Mouse (Mus musculus) B cell, adult 62 days (primary cell): ENCODE data around the gene Tmc2. TPM values are rescaled to one million over a fixed set of nuclear protein-coding genes. Genes with fewer than 3 reads are reported as not detected.

ENCODE experiments used
- total RNA-seq: library from RNA; stranded (reverse); gene quantifications from 4 replicates; pipeline ENCODE4 v1.2.4, GENCODE M21; 2023

The Tmc2 gene
- not detected in 4 replicates for total RNA-seq

DNA sequence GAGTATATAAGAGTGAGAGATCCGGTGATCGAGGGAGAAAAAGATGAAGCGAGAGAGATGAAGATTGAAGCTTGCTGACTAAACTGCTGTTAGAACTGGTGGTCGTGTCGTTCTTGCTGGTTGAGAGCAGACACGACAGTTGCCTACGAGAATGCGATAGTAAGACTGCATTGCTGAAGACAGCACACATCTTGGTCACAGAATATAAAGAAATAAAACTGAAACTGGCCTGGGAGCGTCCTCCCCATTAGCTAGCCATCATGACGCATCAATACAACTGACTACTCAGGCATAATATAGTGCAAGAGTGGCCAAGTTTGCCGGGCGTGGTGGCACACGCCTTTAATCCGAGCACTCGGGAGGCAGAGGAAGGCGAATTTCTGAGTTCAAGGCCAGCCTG is at the start of gene Tmc2:
Gene Tmc2 (plus strand): TSS at position 301 of the 400 bp plus-strand sequence.

DNA sequence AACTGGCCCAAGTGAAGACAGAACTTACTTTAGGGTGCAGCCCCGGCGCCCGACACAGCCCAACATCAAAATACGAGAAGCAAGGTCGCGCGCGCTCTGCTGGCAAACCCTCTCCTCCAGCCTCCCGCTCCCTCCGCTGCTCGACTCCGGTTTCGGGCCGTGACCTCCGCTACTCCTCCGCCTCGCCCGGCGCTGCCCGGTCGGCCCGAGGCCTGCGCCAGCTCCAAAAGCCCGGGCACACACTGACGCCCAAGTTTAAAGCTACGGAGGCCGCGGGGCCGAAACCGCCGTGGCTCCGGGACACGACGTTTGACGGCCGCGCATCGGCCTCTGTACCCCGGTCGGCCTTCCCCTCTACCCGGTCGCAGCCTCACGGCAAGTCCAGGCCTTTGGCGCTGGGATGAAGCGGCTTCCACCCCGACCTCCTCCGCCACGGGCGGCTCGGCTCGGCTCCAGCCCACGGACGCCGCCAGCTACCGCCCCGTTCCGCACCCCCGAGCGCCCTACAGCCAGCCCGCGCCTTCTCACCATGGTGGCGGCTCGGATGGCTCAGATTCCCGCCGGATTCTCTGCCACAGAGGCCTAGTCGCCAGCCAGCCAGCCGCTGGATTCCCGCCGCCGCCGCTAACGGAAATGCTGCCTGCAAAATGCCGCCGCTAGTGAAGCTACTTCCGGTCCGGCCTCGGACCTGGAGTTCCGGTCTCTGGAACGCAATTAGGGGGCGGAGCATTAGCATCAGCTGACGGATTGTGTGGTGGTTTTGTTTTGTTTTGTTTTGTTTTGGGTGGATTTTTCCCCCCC is 16.1 kb upstream of the Tmc2 start, which contains the start of gene Snrpb:
Gene Snrpb (minus strand): TSS at position 698 of the 801 bp plus-strand sequence.

DNA sequence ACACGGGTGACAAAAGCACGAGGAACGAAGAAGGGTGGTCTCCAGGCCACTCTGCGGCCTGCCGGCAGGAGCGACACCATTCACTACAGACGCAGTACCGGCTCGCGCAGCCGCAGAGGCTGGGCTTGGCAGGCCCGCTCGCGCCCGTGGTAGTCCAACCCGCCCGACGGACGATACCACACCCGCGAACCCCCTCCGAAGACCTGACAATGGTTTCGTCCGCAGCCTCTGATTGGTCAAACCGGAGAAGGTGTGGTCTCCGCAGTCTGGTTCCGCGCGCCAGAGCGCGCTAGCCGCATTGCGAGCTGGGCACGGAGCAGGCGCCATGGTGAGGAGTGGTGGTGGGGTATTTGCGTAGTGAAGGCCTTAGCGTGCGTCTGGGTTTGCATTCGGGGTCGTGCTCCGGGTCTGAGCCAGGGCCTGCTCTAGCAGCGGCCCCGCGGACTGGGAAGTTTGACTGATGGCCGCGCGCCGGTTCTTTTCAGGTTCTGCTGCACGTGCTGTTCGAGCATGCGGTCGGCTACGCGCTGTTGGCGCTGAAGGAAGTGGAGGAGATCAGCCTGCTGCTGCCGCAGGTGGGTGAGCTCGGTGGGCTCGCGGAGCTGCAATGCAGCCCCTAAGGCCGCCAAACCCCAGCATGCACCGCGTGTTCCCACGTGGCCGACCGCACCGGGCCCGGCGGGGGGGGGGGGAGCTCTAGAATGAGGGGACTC is 79.3 kb downstream of the Tmc2 start, which contains the start of gene Nop56:
Gene Nop56 (plus strand): TSS at position 282 of the 713 bp plus-strand sequence.

DNA sequence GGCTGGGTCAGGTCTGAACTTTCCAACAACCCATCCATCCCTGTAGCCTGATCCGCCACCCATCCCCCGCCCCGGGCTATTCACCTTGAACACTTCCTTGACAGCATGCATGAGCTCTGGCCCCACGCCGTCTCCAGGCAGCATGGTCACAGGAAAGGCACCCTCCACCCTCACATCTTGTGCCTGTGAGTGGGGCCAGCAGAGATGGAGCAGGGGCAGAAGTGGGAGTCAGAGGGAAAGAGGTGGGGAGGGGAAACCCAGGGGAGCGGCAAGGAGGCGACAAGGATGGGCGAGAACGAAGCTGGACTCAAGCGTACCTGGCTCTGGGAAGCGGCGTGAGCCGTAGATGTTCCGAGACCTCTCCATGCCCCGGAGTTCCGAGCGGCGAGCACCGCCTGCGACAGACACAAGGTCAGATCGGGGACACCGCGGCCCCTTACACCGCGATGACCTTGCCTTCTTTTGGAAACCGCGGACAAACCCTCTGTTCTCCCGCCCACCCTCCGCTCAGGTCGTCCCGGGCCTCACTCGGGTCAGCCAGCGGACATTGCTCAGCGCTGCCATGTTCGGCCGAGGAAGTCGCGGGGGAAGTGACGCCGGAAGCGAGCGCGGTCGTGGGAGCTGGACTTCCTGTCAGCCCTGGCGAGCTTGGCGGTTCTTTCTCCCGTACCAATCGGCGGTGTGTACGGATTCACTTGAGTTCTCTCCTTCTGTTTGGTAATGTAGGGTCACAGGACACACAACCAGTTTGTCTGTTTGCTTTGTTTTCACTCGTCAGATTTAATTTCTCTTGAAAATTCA is 89.1 kb downstream of the Tmc2 start, which contains the start of gene Idh3b:
Gene Idh3b (minus strand): TSS at position 694 of the 801 bp plus-strand sequence.

DNA sequence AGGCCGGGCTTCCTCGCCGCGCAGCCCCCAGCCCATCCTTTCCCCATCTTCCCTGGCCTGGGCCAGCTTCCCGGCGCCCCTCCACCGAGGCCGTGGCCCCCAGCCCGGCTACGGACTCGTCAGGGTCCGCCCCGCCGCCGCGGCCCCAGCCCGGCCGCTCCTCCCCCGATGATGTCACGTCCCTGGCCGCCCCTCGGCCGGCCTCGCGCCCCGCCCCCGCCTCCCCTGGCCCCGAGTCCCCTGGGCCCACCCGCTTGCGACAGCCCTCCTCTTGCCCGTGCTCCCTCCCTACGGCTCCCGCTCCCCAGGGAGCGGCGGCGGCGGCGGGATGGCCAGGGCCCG is 99.9 kb downstream of the Tmc2 start, which contains the start of gene Ebf4:
Gene Ebf4 (plus strand): TSS at position 234 of the 342 bp plus-strand sequence.

Other genes starting within 250 kb of the Tmc2 start
- gene Tgm3, start 182.8 kb upstream of the Tmc2 start, total RNA-seq = not detected in 4 replicates
- not detected in 4 replicates for gene Tgm6, start 82.8 kb upstream of the Tmc2 start, total RNA-seq
- 170 to 185 TPM (median 178 TPM) in 4 replicates for gene Snrpb, start 15.8 kb upstream of the Tmc2 start, total RNA-seq
- gene Nop56, start 79.2 kb downstream of the Tmc2 start, total RNA-seq = 312 to 373 TPM (median 325 TPM) in 4 replicates
- 118 to 131 TPM (median 124 TPM) in 4 replicates for gene Idh3b, start 89.4 kb downstream of the Tmc2 start, total RNA-seq
- not detected in 4 replicates for gene Ebf4, start 100.0 kb downstream of the Tmc2 start, total RNA-seq
- gene Cpxm1, start 202.4 kb downstream of the Tmc2 start, total RNA-seq = 0.63 to 1.1 TPM (median 0.69 TPM) in 3 of 4 replicates, not detected in the other
- not detected in 4 replicates for gene Gm28372, start 210.0 kb downstream of the Tmc2 start, total RNA-seq
- not detected in 4 replicates for gene 1700020A23Rik, start 210.1 kb downstream of the Tmc2 start, total RNA-seq
- not detected in 4 replicates for gene Tmem239, start 211.3 kb downstream of the Tmc2 start, total RNA-seq
- 142 to 168 TPM (median 153 TPM) in 4 replicates for gene Vps16, start 229.1 kb downstream of the Tmc2 start, total RNA-seq
- gene Pced1a, start 229.5 kb downstream of the Tmc2 start, total RNA-seq = 16.8 to 23.0 TPM (median 19.8 TPM) in 4 replicates